Mouse (Mus musculus) thymus, adult 2 months (tissue): Measurements from ENCODE around the gene Nkd2. TPM values are rescaled to one million over a fixed set of nuclear protein-coding genes. Genes with fewer than 3 reads are reported as not detected.

Experiments used
- DNase-seq: peaks from one replicate; pipeline ENCODE4 v3.0.0; 2021
- H3K27ac ChIP-seq: fragments of 200-500 bp; 2 replicates; pipeline ENCODE4 v1.5.1; 2012; ENCODE audit warnings: low read length, control low read depth; ENCODE audit not compliant: control insufficient read depth, insufficient read depth
- H3K27me3 ChIP-seq: fragments of 200-500 bp; 2 replicates; pipeline ENCODE4 v1.6.1; 2012; ENCODE audit warnings: mild to moderate bottlenecking, low read length, moderate library complexity, mixed read lengths; ENCODE audit not compliant: control insufficient read depth, insufficient read depth
- H3K36me3 ChIP-seq: fragments of 200-500 bp; 2 replicates; pipeline ENCODE4 v1.6.1; 2012; ENCODE audit warnings: mild to moderate bottlenecking, low read length, moderate library complexity; ENCODE audit not compliant: control insufficient read depth, insufficient read depth
- H3K4me1 ChIP-seq: fragments of 200-500 bp; replicated peaks from 2 replicates; pipeline ENCODE4 v1.6.1; 2012; ENCODE audit warnings: low read length; ENCODE audit not compliant: control insufficient read depth, insufficient read depth
- H3K4me3 ChIP-seq: fragments of 200-500 bp; 2 replicates; pipeline ENCODE4 v1.5.1; 2012; ENCODE audit warnings: mild to moderate bottlenecking, low read length, control low read depth, moderate library complexity; ENCODE audit not compliant: control insufficient read depth, insufficient read depth
- CTCF ChIP-seq: fragments of 200-500 bp; IDR thresholded peaks from 2 replicates; pipeline ENCODE4 v1.5.1; 2012; ENCODE audit warnings: mild to moderate bottlenecking, control low read depth, low read length, moderate library complexity, borderline replicate concordance; ENCODE audit not compliant: control insufficient read depth, poor library complexity, insufficient read depth; ENCODE audit errors: extremely low read depth
- POLR2A ChIP-seq: fragments of 200-500 bp; IDR thresholded peaks from 2 replicates; pipeline ENCODE4 v1.6.1; 2012; ENCODE audit warnings: mild to moderate bottlenecking, low read length, control low read depth, moderate library complexity; ENCODE audit not compliant: control insufficient read depth, poor library complexity, insufficient read depth; ENCODE audit errors: extremely low read depth
- WGBS: fragments of 180-500 bp; shearing (Covaris S2); methylation state at CpG from one replicate; pipeline ENCODE4 v1.1.7; 2018; 5-methylcytosine and 5-hydroxymethylcytosine counted together
- polyA plus RNA-seq: library from polyadenylated mRNA; depleted of rRNA; stranded (reverse); fragments of >200 nt; gene quantifications from 2 replicates; pipeline ENCODE4 v1.2.3, GENCODE M21; 2012

The Nkd2 gene
- polyA plus RNA-seq, 1 experiment: 4.4 TPM

DNA sequence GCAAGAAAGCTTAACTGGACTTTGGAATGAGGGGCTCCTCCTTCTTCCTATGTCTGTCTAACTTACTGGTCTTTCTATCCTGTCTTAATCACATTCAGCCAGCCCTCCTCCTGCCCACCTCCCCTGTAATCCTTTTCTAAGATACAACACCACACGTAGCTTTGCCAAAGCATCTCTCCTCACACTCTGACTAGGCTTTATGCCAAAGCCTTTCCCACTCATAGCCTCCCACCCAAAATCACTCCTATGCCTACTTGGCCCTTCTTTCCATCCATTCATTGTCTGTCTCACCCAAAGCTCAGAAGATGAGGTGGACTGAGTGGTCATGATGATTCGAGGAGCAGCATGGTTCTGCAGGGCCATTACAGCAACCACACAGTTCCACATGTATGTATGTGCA is 24.7 kb upstream of the Nkd2 start:
- no peaks in the 10 kb centered on the region for H3K27me3 ChIP-seq
- H3K27ac ChIP-seq: no peak overlapping the region

DNA sequence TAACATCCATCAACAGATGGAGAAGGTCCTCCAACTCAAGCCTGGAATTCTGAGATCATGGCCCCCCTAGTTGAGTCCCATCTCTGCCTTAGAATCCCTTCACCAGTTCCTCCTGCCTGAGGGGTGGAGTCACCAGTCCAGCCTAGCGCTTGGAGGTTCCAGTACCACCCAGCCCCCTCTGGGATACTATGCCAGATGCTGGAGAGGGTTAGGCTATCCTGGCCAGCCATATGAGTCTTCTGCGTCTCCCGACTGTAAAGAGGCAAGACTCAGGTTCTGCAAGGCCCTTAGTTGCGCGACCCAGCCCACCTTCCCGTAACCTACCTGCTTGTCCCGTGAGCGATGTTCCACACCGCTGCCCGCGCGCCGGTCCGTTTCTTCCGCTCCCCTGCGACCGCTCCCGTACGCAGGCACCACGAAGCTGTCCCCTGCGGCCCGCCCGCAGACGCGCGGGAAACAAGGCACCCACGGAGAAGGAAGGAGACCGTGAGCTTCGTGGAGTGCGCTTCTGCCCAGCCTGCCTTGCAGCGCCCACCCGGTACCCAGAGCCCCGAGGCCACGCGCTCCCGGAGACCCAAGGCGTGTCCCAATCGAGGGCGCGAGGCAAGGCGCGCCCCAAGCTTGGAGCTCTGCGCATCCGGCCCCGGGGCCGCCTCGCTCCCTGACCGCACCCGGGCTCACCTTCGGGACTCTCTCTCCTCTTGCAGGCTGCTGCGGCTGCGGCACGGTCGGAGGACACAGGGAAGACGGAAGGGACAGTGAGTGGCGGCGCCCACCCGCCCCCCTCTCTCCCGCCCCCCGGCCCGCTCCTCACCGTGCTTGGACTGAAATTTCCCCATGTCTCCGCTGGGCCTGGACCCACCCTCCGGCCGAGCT is 604 bp downstream of the Nkd2 start:
- 3% methylated on average over 63 of the region's 65 CpGs for WGBS
- DNase-seq: peak; percentile 29
- Histone ChIP-seq H3K36me3 (no peaks in the 10 kb centered on the region), H3K4me3 (peak overlapping the region; percentile 55), H3K27ac (no peak overlapping the region), H3K27me3 (no peaks in the 10 kb centered on the region; the same call in 1 of the 2 replicates), H3K4me1 (peaks cover 5% of the 10 kb centered on the region)
- no peak for TF ChIP-seq CTCF
- TF ChIP-seq POLR2A: no peak

More for the DNA sequence above, 24.7 kb upstream of the Nkd2 start:
- Histone ChIP-seq H3K4me3 (no peak overlapping the region), H3K36me3 (no peaks in the 10 kb centered on the region), H3K4me1 (no peaks in the 10 kb centered on the region)
- 80% methylated on average over 2 of the region's 2 CpGs for WGBS
- no peak for TF ChIP-seq POLR2A
- no peak for TF ChIP-seq CTCF
- no peak for DNase-seq

DNA sequence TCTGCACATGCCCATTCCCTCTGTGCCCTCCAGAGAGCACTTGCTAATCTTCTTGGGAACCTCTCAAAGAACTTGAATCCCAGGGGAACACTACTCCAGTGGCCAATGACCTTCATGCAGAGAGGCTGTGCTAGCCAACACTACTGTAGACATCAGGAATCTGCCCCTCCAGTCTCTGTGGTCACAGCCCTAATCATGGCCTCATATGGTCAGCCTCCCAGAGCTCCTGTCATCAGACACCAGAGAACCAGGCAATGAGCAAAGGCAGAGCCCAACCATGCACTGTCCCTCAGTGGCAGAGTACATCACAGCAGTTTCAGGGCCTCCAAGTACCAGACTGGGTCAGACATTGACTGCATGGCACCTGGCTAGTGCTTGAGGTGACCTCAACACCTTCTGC is 4.7 kb downstream of the Nkd2 start:
- no peak for DNase-seq
- no peak overlapping the region for H3K27ac ChIP-seq
- no peak overlapping the region for H3K4me3 ChIP-seq
- H3K4me1 ChIP-seq: peaks cover 5% of the 10 kb centered on the region
- no peaks in the 10 kb centered on the region for H3K36me3 ChIP-seq
- no peak for TF ChIP-seq CTCF
- TF ChIP-seq POLR2A: no peak
- H3K27me3 ChIP-seq: no peaks in the 10 kb centered on the region; the same call in 1 of the 2 replicates

DNA sequence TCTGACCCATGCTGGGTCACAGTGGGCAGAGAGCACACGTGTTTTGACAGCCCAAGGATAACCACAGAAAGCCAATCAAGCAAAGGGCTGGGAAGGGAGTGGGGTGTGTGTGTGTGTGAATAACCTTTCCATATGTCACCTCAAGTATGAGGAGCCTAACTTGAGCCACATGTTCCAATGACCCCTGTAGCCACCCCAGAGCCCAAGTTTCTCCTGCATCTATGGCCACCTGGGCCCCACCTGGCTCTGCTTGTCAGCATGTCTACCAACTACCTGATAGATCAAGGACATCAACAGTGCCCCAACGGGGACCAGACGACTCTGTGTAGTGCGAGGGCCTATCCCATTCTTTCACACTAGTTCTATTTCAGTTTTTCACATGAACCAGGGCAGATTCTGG is 7.7 kb downstream of the Nkd2 start:
- H3K27ac ChIP-seq: no peak overlapping the region
- DNase-seq: no peak
- H3K36me3 ChIP-seq: no peaks in the 10 kb centered on the region
- H3K27me3 ChIP-seq: no peaks in the 10 kb centered on the region
- H3K4me3 ChIP-seq: no peak overlapping the region
- H3K4me1 ChIP-seq: no peaks in the 10 kb centered on the region
- WGBS: 89% methylated on average over 4 of the region's 4 CpGs
- TF ChIP-seq CTCF (no peak), POLR2A (no peak)

DNA sequence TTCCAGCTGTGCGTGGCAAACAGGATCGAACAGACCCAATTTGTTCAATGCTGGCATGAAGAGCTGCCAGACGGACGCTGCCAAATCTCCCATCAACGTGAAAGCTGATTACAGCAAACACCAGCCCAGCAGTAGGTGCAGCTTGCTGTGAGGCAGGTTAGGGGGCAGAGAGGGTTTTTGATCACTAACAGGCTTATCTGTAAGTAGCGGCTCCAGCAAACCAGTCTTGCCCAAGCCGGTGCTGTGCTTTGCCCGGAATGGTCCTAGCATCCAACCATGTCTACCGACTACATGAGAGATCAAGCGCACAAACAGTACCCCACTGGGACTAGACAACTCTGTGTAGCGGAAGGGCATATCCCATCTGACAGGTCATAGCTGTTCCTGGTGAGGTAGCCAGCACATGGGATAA is 8.3 kb downstream of the Nkd2 start:
- DNase-seq: no peak
- H3K4me1 ChIP-seq: no peaks in the 10 kb centered on the region
- H3K4me3 ChIP-seq: no peak overlapping the region
- TF ChIP-seq CTCF (no peak), POLR2A (no peak)
- no peaks in the 10 kb centered on the region for H3K36me3 ChIP-seq
- 94% methylated on average over 11 of the region's 11 CpGs for WGBS
- H3K27me3 ChIP-seq: no peaks in the 10 kb centered on the region
- H3K27ac ChIP-seq: no peak overlapping the region

DNA sequence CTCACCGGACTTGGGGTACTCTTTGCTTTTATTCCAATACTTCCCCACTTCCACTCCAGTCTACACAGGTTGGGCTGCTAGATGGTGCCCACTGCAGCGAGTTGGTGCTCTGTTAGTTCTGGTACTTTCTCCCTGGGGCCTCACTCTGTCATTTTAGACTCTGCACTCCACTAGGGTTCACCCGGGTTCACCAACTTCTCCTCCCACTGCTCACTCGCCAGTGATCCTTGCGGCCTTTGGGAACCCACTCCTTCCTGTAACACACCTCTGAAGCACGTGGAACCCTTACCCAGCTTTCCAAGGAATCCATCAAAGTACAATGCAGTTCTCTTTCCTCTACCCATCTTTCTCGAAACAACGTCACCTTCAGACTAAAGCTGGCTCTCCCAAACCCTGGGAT is 9.7 kb downstream of the Nkd2 start:
- Histone ChIP-seq H3K27ac (no peak overlapping the region), H3K4me1 (no peaks in the 10 kb centered on the region), H3K4me3 (no peak overlapping the region), H3K36me3 (no peaks in the 10 kb centered on the region), H3K27me3 (no peaks in the 10 kb centered on the region)
- WGBS: 83% methylated on average over 8 of the region's 8 CpGs
- no peak for DNase-seq
- TF ChIP-seq CTCF (no peak), POLR2A (no peak)
